Mouse (Mus musculus) C2C12 (cell line): ENCODE results near the gene Dedd2.

ENCODE experiments used
- CEBPB ChIP-seq: IDR thresholded peaks from one replicate; pipeline ENCODE4 v1.6.1; 2011; ENCODE audit warnings: low read depth, mild to moderate bottlenecking, control low read depth, moderate library complexity
- CTCF ChIP-seq: IDR thresholded peaks from one replicate; pipeline ENCODE4 v1.5.1; 2011; ENCODE audit not compliant: control insufficient read depth, insufficient read depth, insufficient read length
- FOSL1 ChIP-seq: IDR thresholded peaks from one replicate; pipeline ENCODE4 v1.8.0; 2011; ENCODE audit warnings: mild to moderate bottlenecking, low read length; ENCODE audit not compliant: poor library complexity, insufficient read depth, severe bottlenecking
- MAX ChIP-seq: IDR thresholded peaks from one replicate; pipeline ENCODE4 v1.6.1; 2011; ENCODE audit warnings: mild to moderate bottlenecking, control low read depth
- MYOD1 ChIP-seq: IDR thresholded peaks from one replicate; pipeline ENCODE4 v1.6.1; 2011; ENCODE audit warnings: low read depth; ENCODE audit not compliant: control insufficient read depth, insufficient read length
- USF1 ChIP-seq: IDR thresholded peaks from one replicate; pipeline ENCODE4 v1.6.1; 2011; ENCODE audit warnings: low read depth, mild to moderate bottlenecking, control low read depth, moderate library complexity

DNA sequence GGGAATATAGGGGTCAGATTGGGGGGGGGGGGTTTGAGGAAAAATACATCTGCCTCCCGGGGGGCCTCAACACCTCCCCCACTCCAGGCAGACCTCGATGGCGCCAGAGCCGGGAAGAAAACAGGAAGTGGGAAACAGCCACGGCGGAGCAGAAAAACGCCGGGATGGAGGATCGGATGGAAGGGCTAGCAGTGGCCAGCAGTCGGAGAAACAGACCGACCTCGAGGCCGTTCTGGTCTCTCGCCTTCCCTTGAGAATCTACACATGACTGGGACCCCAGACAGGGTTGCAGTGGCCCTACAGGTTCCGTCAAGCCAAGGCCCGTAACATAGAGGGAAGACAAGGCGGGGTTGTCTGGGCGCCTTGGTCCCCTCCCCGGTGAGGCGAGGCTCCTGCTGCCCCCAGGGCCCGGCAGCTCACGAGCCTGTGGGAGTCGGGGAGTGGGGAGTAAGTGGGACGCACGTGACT lies 28.5 kb upstream of the Dedd2 start:
- TF ChIP-seq CTCF, result no peak
- no peak for TF ChIP-seq USF1
- TF ChIP-seq CEBPB, result no peak
- TF ChIP-seq MAX, result no peak
- no peak for TF ChIP-seq FOSL1
- TF ChIP-seq MYOD1, result no peak
